Mouse (Mus musculus) left cerebral cortex, postnatal 10 days (tissue): ENCODE results near the gene Tbx21. TPM values are rescaled to one million over a fixed set of nuclear protein-coding genes. Genes with fewer than 3 reads are reported as not detected.

Experiments
- DNase-seq, 2 experiments: peaks; one replicate each; pipeline ENCODE4 v3.0.0; 2021 to 2022; ENCODE audit warnings: low spot score in 2 of 2, mixed read lengths in 1 of 2; ENCODE audit errors: extremely low spot score in 1 of 2
- intact Hi-C: fragments of 180-260 bp; cut with DNase I; formaldehyde crosslinking; loops from one replicate; pipeline ENCODE4 v1.15.1; 2025
- total RNA-seq, 2 experiments: library from RNA; stranded (reverse); gene quantifications; 2 replicates each; pipeline ENCODE4 v1.2.3; 2021

Gene Tbx21
- total RNA-seq, 2 experiments from 2014 or later = not detected

DNA sequence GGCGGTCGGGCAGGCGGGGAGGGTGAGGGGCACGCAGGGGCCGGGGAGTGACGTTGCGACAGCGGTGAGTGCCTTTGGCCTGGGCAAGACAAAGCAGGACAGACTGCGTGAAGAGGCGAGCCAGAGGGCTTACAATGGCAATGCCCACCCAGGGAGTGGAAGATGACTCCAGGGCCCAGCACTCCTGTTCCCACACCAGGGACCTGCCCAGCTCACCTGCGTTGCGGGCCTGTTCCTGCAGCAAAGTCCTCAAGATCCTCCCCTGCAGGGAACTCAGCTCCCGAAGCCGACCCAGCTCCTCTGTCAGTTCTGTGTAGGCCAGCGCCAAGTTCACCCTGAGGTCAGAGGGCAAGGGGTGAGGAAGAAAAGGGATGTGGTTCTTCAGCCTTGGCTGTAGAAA lies 24.1 kb upstream of the Tbx21 start:
- no peak for DNase-seq
- intact Hi-C loops = no loop called here

DNA sequence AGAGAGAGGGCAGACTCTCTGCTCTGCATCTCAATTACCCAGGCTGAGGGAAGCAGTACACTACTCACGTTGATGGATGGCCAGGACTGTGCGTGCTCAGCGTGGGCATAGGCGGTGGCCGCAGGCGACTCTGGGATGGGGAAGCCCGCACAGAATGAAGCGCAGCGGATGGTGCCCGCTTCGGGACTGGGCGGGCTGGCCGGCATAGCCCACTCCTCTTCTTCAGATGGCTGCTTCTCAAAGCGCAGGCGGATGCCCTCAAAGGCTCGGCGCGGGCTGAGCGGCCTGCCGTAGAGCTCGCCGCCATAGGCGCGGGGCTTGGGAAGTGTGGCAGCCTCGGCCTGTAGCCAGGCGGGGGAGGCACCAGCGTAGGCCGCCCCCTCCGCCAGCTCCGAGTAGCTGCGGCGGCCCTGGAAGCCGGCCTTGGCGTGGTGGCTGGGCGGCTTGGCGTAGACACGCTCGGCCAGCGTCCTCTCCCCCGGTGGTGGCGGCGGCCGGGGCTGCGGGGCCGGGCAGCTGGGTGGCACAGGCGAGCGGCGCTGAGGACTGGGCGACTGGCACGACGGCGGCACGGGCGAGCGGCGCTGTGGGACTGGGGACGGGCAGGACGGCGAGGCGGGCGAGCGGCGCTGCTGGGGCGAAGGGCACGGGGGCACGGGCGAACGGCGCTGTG lies 23.6 kb upstream of the Tbx21 start:
- DNase-seq = peak in 1 of 2 experiments; percentile 68

GRCm38 (mm10) chr11:97133270-97133669 lies 18.1 kb upstream of the Tbx21 start:
- intact Hi-C loops = no loop called here

More for the DNA sequence above, 23.6 kb upstream of the Tbx21 start:
- intact Hi-C loops = no loop called here

GRCm38 (mm10) chr11:97132185-97132584 lies 17.1 kb upstream of the Tbx21 start:
- intact Hi-C loops = no loop called here
- no peak for DNase-seq

More at GRCm38 (mm10) chr11:97133270-97133669, 18.1 kb upstream of the Tbx21 start:
- DNase-seq = no peak

GRCm38 (mm10) chr11:97131683-97132082 lies 16.6 kb upstream of the Tbx21 start:
- DNase-seq = no peak
- intact Hi-C loops = no loop called here

GRCm38 (mm10) chr11:97130318-97130717 lies 15.2 kb upstream of the Tbx21 start:
- intact Hi-C loops = no loop called here

DNA sequence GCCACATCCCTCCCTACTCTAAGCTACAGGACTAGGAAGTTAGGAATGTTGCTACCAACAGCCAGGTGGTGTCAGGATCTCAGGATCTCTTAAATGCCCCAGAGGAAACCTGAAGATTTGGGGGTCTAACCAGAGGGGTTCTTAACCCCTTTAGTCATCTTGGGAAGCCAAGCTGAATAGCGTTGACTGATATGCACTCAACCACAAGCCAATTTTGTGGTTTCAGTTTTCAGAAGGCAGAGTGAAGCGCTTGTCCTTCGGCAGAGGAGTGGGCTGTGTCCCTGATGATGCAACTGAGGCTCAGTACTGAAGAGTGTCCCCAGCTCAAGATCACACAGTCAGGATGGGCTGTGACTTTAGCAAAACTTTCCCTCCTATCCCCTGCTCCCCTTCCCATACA lies 13.8 kb upstream of the Tbx21 start:
- intact Hi-C loops = no loop called here
- no peak for DNase-seq

More at GRCm38 (mm10) chr11:97130318-97130717, 15.2 kb upstream of the Tbx21 start:
- DNase-seq = no peak

DNA sequence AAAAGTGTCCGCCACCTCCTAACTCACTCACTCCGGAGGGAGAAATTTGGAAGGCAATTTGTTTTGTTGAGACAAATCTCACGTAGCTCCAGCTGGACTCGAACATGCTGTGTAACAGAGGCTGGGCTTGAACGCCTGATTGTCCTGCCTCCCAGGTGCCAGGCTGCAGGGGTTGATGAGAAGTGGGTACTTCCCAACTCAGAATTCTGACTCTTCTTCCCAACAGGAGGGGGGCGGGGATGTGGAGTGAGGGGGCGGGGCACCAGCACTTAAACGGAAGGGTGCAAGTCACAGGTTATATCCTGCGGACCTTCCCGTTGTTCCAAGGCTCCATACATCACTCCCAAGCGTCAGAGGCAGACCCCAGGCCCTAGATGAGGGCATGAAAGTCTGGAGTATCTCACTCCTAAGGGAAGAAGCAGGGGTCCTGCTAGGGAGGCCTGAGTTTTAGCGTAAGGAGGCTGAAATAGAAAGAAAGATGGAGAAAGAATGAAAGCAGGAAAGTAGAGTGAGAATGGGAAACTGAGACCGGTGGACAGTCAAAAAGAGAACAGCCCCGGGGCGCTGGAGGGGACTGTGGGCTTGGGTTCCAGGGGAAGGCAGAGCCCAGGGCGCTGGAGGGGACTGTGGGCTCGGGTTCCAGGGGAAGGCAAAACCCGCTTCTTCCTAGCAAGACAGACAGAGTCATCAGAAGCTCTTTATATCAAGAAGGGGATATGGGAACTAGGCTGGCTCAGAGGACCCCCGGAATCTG lies 12.5 kb upstream of the Tbx21 start:
- no peak for DNase-seq
- intact Hi-C loops = no loop called here

- no peak for DNase-seq
- intact Hi-C loops = no loop called here
Measured at GRCm38 (mm10) chr11:97126645-97127468, 11.7 kb upstream of the Tbx21 start.

DNA sequence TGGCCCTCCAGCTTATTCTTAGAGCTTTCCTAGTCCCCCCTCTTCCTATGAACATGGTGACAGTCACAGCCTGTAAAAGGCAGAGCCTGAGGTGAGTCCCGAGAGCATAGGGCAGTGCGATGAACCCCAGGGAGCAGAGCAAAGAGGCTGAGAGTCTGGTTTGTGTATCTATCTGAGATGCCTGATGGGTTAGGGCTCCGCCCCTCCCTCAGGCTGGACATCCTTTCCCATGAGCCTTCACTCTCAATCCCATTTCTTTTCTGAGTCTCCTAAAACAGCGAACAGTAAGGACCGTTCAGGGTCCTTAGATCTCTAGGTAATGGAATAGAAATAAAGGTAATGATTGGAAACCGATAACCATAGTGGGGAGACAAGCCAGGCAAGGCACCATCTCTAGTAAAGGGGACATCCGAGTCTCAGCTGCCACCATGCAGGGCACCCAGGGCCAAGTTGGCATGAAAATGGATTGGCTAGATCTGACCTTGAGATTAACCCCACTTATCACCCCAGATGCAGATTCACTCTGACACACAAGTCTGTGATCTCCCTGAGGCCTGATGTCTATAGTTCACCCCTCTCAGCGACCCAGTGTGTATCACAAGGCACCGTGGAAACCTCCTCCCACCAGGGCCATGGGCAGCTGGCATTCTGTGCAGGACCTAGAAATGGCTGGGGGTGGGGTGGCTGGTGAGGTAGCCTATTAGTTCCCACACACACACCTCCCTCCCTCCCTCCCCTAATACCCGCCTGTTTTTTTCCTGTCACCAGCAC lies 9.3 kb upstream of the Tbx21 start:
- intact Hi-C loops = no loop called here
- no peak for DNase-seq

- intact Hi-C loops = no loop called here
- no peak for DNase-seq
Measured at GRCm38 (mm10) chr11:97123282-97123890, 8.3 kb upstream of the Tbx21 start.

DNA sequence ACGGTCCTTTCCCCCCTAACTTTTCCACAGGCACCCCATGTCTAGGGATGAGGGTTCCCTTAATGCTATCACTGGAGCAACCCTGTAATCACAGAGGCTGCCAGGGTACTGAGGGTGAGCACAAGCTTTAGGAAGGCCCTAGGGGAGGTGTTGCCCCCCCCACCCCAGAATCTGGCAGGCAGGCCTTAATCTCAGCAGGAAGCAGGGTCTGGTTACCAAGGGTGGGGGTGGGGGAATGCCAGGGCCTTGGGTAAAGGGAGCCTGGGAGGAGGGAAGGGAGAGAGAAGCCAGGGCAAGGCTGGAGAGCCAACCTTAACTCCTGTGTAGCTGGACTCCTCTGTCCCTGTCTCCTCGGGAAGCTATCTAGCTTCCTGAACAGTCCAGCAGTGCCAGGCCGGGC lies 5.5 kb upstream of the Tbx21 start:
- intact Hi-C loops = no loop called here

GRCm38 (mm10) chr11:97120221-97120620 lies 5.1 kb upstream of the Tbx21 start:
- DNase-seq = no peak
- intact Hi-C loops = no loop called here

More for the DNA sequence above, 5.5 kb upstream of the Tbx21 start:
- DNase-seq = no peak

GRCm38 (mm10) chr11:97115797-97116196 lies 666 bp upstream of the Tbx21 start:
- intact Hi-C loops = no loop called here
- DNase-seq = no peak

DNA sequence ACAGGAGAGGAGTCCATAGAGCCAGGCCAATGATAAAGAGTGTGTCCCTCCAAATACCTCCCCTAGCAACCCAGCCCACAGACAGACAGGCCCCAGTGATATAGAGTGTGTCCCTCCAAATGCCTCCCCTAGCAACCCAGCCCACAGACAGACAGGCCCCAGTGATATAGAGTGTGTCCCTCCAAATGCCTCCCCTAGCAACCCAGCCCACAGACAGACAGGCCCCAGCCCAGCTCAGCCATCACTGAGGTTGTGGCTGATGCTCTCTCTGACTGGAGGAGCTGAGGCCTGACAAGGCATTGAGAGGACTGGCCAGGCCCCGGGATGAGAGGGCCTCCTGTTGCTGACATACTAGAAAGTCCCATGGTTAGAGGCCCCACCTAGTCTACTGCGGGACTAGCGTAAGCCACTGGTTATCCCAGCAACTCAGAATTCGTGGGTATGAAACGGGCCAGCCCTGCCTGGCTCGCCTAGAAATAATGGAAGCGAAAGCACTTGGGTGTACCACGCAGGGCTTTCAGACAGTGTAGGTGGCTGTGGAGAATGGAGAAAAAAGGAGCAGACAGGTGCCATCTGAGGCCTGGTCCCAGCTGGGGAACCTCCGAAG lies 2.5 kb downstream of the Tbx21 start:
- DNase-seq = no peak
- intact Hi-C loops = no loop called here

DNA sequence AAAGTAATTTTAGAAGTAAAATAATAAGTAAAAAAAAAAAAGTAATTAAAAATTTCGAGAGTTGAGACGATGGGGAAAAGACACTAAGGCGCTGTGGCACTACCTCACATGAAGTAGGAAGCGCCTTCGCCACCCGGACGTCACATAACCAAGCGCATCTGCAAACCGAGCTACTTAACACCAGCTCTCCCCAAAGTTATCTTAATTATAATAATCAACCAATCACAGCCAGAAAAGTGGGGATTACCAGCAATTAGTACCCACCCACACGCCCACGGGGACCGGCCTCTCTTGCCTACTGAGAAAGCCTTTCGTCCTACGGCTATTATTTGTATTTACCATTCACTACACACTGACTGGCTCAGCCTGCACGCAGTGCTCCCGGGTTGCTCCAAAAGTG lies 6.2 kb downstream of the Tbx21 start:
- intact Hi-C loops = no loop called here
- no peak for DNase-seq

GRCm38 (mm10) chr11:97104091-97104483 lies 11.0 kb downstream of the Tbx21 start:
- intact Hi-C loops = no loop called here
- no peak for DNase-seq
